In the genomic region with DNA sequence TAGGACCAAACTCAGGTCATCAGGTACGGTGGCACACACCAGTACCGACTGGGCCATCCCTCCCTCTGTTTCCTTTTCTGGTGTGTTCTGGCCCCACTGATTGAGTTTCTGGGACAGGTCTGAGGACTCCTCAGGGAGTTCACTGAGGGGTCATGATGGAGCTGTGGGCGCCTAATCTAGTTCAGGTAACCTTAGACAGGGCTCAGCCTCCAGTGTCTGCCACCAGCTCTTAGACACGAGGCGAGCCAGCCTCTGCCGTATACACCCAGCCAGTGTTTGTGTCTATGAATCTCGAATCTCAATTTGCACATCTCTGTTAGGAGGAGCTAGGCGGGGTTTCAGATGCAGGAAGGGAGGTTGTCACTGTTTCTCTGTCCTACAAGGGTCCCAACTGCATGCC, we compare ENCODE assay signal across 23 mouse cellular contexts.
"Had no signal": no experiment of that assay in that cellular context is flagged by ENCODE, and none has a peak within 500 bp of the region (broad histone marks: within the 10 kb centered on the region; RNA-seq: fewer than 3 reads in every experiment).

No protein-coding gene starts in this region.

- H3K27me3 ChIP-seq: heart, embryonic 12.5 days; hindbrain, embryonic 13.5 days; hindbrain, embryonic 15.5 days; limb, embryonic 12.5 days; liver, embryonic 13.5 days; liver, embryonic 15.5 days had no signal

- H3K4me3 ChIP-seq: heart, adult 2 months; heart, embryonic 12.5 days; hindbrain, embryonic 13.5 days; hindbrain, embryonic 15.5 days; left cerebral cortex, adult 2 months; limb, embryonic 10.5 days; limb, embryonic 12.5 days; liver, embryonic 13.5 days; liver, embryonic 15.5 days had no signal

- H3K27ac ChIP-seq: heart, adult 2 months; hindbrain, embryonic 13.5 days; hindbrain, embryonic 15.5 days; hindbrain, postnatal 0 days; kidney, postnatal 0 days; left cerebral cortex, adult 2 months; limb, embryonic 10.5 days; limb, embryonic 12.5 days; liver, embryonic 13.5 days; liver, embryonic 15.5 days had no signal

- H3K4me2 ChIP-seq: heart, embryonic 12.5 days; hindbrain, embryonic 13.5 days; hindbrain, embryonic 15.5 days; limb, embryonic 12.5 days; liver, embryonic 11.5 days; liver, embryonic 13.5 days; liver, embryonic 15.5 days had no signal

- H3K9ac ChIP-seq: heart, embryonic 12.5 days; hindbrain, embryonic 13.5 days; hindbrain, embryonic 15.5 days; limb, embryonic 12.5 days; liver, embryonic 13.5 days; liver, embryonic 15.5 days; liver, postnatal 0 days had no signal

- ATAC-seq: hindbrain, postnatal 0 days; intestine, embryonic 16.5 days; liver, postnatal 0 days had no signal

- DNase-seq: gastrocnemius, postnatal 14 days; gastrocnemius, postnatal 36 days; heart, adult 11 months; heart, adult 2 months; heart, postnatal 10 days; kidney, adult 11 months; kidney, adult 2 months; kidney, postnatal 14 days; kidney, postnatal 36 days; liver; liver, embryonic 13.5 days; liver, postnatal 0 days had no signal

- H3K36me3 ChIP-seq: heart, embryonic 12.5 days; hindbrain, embryonic 13.5 days; hindbrain, embryonic 15.5 days; limb, embryonic 10.5 days; limb, embryonic 12.5 days; liver, embryonic 13.5 days; liver, embryonic 15.5 days had no signal

- H3K9me3 ChIP-seq: hindbrain, embryonic 15.5 days; limb, embryonic 10.5 days; limb, embryonic 12.5 days; liver, embryonic 13.5 days; liver, embryonic 15.5 days had no signal
